Mouse (Mus musculus): ENCODE measurements around the gene Cacna2d3. TPM values are rescaled to one million over a fixed set of nuclear protein-coding genes. Genes with fewer than 3 reads are reported as not detected.

The Cacna2d3 gene
- polyA plus RNA-seq, 1 experiment, result 4.7 TPM

DNA sequence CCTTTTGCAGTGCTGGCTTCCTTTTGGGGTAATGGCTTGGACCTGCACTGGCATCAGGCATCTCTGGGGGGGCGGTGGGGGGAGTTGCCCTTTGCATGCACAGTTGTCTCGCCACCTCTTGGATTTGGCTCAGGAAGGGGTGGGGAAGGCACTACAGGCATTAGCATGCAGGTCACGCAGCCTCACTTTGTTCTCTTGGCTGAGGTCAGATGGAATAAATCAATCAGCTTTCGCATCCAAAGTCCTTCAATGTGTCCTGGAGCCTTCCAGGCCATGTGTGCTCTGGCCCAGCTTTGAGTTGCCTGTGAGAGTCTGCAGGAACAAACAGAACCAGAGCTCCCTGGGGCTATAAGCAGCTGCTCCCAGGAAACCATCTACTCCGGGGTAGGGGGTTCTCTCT is 705.8 kb downstream of the Cacna2d3 start:
- DNase-seq (ENCODE audit: low read depth), result no peak

DNA sequence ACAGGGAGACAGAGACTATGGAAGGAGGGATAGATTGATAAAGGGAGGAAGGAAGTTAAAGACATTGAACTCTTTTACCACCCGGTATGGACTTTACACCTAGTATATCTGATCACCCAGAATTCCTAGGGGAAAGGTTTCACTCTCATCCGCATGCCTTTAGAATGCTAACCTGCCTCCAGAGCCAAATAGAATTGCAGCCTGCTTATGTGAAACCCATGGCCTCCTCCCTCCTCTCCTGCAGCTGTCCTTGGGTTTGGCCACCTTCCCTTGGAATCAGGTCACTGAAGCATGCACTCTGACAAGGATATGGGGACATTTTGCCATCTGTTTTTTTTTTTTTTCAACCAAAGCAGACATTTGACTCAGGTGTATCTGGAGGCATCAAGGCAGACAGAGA is 707.0 kb downstream of the Cacna2d3 start:
- no peak for DNase-seq (ENCODE audit: low read depth)

DNA sequence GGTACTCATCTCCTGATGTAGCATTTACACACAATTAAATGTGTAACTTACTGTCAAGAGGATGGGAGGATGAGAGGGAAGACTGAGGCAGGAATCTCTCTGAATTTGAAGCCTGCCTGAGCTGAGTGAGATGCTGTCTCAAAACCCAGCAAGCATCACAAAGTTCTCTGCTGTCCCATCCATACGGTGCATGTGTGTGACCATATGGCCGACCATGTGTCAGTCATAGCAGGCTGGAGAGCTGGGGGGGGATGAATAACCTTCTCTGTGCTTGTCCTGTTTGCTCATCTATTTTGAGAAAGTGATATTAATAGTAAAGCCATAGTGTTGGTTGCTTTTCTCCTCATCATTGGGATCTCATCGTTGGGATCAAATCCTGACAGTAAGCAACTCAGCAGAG is 708.5 kb downstream of the Cacna2d3 start:
- no peak for DNase-seq (ENCODE audit: low read depth)

- DNase-seq (ENCODE audit: low read depth), result no peak
Observed at GRCm38 (mm10) chr14:29009644-29010043, 712.0 kb downstream of the Cacna2d3 start.

- DNase-seq (ENCODE audit: low read depth), result no peak
Observed at GRCm38 (mm10) chr14:29005228-29005840, 716.3 kb downstream of the Cacna2d3 start.

GRCm38 (mm10) chr14:28996569-28996968 is 725.1 kb downstream of the Cacna2d3 start:
- no peak for DNase-seq (ENCODE audit: low read depth)

DNA sequence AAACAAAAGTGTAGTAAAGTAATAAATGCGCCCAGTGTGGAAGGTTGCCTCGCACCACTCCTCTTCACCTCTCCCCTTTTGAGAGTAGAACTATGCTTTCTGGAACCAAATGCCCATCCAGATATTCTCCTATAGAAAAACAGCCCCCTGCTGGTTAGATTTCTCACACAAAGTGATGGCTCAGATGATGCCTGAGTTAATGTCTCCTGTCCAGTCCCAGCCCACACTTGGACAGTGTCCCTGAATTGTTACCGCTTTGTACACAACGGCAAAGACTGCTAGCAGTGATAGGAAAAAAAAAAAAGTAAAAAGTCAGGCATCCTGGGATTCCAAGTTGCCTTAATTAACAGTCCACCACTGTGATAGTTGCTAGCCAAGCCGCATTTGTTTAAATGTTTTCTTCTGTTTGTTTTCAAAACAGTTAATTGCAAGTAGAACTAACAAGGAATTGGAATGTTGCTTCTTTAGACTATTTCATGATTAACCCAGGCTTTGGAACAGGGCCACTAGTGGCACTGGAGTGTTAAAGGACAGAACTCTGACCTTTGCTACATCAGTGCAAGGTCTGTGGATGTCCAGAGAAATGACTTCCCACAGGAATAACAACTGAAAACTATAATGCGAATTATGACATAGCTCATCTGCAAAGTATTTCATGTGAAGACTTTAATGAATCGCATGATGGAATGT is 733.3 kb downstream of the Cacna2d3 start:
- no peak for DNase-seq (ENCODE audit: low read depth)

DNA sequence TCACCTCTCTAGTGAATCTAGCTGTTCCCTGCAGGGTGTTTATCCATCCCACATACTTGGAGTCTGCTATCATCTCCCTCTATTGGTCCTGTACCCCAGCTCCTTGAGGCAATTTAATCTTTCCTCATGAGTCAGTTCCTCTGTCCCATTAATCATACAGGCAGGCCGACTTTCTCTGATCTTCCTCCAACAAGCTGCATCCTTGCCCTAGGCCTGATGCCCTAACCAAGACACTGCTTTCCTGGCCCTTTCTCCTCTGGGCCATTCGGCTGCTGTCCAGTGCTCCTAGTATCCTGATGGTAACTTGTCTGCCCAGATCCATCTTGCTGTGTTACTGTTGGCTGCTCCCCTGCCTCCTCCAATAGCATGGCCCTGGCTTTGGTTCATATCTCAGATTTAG is 737.4 kb downstream of the Cacna2d3 start:
- no peak for DNase-seq (ENCODE audit: low read depth)

- no peak for DNase-seq (ENCODE audit: low read depth)
Observed at GRCm38 (mm10) chr14:28980482-28980881, 741.2 kb downstream of the Cacna2d3 start.

GRCm38 (mm10) chr14:28979230-28979629 is 742.4 kb downstream of the Cacna2d3 start:
- DNase-seq (ENCODE audit: low read depth), result no peak

GRCm38 (mm10) chr14:28972620-28973019 is 749.0 kb downstream of the Cacna2d3 start:
- no peak for DNase-seq (ENCODE audit: low read depth)

- DNase-seq (ENCODE audit: low read depth), result no peak
Observed at GRCm38 (mm10) chr14:28969247-28969646, 752.4 kb downstream of the Cacna2d3 start.

GRCm38 (mm10) chr14:28966881-28967280 is 754.8 kb downstream of the Cacna2d3 start:
- DNase-seq (ENCODE audit: low read depth), result no peak

- no peak for DNase-seq (ENCODE audit: low read depth)
Observed at GRCm38 (mm10) chr14:28961379-28961778, 760.3 kb downstream of the Cacna2d3 start.

- DNase-seq (ENCODE audit: low read depth), result no peak
Observed at GRCm38 (mm10) chr14:28959042-28959441, 762.6 kb downstream of the Cacna2d3 start.

DNA sequence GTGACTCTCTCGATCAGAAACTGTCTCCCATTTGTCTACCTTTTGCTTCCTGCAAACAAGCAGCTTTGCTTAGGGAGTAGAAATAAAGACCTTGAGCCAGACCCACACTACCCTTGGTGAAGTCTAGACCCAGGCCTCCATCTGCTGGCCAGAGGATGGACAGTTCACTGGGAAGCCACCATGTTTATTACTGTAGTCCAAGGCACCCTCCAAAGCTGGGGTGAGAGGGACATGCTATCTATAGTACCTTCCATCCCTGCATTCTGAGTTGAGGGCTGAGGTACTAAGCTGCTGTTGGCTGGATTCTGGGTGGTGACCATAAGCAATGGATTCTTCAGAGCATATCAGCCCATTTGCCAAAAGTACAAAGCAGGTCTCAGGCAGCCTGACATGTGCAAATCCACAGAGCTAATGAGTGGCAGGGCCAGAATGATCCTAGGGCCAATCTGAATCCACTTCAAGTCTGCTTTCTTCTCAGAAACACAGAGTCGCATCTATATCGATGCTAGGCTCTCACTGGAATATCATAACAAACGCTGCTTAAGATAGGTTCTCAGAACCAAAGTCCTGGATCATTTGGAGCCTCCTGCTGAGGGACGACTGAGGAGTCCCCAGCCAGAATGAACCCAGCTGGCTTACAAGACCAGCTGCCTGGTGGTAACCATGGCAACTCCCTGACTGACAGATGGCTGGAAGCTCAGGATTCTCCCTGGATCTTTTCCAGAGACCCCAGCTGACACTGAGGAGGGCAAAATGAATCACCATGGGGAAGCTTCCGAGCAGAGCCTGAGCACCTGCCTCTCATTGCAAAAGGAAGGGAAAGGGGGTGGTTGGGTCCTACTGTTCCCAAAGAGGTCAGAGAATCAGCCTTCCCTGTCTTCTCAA is 763.3 kb downstream of the Cacna2d3 start:
- DNase-seq (ENCODE audit: low read depth), result no peak

DNA sequence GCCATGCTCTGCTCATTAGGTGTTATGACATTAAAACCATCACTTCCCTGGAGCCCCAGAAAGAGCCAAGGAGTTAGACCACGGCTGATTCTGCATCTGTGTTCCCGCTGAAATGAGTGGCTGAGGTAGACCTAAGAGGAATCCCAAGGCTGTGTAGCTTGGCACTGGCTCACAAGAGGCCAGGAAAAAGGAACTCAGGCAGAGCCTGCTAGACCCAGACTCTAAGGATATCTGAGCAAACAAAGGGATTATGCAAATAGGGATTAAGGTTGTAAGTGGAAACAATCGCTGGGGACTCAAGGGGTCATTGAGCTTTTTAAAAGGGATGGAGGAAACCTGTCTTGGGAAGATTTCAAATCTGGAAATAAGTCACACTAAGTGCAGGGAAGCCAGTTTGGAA is 766.5 kb downstream of the Cacna2d3 start:
- DNase-seq (ENCODE audit: low read depth), result no peak

- DNase-seq (ENCODE audit: low read depth), result no peak
Observed at GRCm38 (mm10) chr14:28954588-28954987, 767.1 kb downstream of the Cacna2d3 start.

DNA sequence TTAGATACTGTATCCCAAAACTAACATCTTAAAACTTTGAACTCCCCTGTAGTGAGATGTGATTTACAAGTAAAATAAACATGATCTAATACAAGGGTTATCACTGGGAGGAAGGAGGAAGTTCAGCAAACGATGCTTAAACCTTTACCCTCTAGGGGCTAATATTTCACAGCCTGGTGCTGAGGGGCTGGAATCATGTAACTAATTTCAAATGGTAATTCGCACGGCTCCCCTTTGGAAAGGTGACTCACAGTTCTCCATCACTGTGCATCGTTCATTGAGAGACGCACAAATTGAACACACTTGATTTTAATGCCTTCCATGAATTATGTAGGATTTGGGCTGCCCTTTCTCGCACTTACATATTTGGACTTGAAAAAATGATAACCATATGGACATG is 767.6 kb downstream of the Cacna2d3 start:
- no peak for DNase-seq (ENCODE audit: low read depth)

DNA sequence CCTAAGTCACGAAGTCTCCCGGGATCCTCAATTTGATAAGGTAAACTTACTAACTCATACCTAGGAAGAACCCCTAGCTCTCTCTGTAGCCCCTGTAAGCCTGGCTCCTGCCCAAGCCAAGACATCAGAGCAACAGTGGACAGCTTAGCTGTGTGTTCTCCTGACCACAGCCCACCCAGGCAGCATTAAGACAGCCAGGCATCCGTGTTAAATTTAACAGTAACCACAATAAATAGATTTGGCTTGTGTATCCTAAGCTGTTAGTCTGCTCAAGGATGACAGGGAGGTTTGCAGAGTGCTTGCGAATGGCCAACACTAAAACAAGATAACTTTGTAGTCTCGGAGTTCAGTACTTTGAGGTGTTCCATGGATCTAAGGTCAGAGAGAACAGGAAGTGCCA is 768.3 kb downstream of the Cacna2d3 start:
- no peak for DNase-seq (ENCODE audit: low read depth)

DNA sequence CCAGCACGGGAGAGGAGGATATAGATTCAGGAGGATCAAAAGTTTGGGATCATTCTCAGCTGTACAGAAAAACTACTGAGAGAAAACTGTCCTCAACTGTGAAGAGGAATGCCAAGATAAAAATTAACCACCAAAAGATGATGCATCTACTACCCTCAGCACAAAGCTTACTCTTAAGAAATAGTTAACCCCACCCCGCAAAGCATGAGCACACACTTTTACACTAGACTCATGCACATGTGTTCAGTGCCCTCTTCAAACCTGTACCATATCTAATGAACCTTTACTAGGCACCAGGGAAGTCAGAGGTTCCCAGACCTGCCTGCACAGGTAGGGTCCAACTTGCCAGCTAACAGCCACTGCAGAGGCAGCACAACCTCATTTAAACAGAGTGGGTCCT is 771.2 kb downstream of the Cacna2d3 start:
- no peak for DNase-seq (ENCODE audit: low read depth)

DNA sequence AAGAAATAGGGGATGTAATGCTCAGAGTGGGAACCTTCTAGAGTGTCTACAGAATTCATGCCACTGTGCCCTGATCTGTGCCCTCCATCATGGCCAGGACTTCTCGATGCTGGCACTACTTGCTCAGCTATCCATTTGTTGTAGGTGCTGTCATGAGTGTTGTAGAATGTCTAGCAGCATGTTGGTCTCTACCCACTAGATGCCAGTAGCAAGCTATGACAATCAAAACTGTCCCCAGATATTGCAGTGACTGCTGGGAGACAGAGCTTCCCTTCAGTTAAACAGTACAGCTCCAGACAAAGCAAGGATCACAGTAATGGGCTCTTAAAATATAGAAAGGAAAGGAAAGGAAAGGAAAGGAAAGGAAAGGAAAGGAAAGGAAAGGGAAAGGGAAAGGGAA is 771.9 kb downstream of the Cacna2d3 start:
- DNase-seq (ENCODE audit: low read depth), result no peak
